8 mouse cellular contexts compared by ENCODE assay signal in the genomic region with DNA sequence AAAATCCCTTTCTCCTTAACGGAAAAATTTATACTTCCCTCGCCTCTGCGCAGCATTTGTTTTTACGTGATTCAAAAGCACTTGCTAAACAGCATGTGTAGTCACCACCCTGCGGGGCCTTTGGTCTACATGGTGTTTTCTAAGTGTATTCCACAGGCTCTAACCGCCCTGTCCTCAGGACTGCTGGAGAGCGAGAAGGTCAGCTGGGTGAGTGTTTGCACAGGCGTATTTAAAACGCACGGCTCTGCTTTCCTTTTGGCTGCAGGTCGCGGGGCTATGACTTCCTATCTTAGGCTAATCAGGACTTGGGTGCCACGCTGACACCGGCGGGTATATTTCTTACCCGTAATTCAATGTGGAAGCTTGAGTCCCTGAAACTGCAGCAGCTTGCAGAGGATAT. TPM values are rescaled to one million over a fixed set of nuclear protein-coding genes. Genes with fewer than 3 reads are reported as not detected.
DNase-seq lines count a peak whose midpoint lies in the region; ATAC-seq and TF ChIP-seq lines count a peak whose summit lies in the region.

No protein-coding gene starts in this region.

- H3K4me3 ChIP-seq in lung, embryonic 14.5 days (ENCODE audit: low read depth, low read length), result no peak overlapping the region
- H3K4me3 ChIP-seq in heart, embryonic 15.5 days, result no peak overlapping the region
- H3K4me3 ChIP-seq in liver, postnatal 0 days (ENCODE audit: low read depth, low read length), result no peak overlapping the region

- H3K27me3 ChIP-seq in lung, embryonic 14.5 days (ENCODE audit: insufficient read depth, low read length), result no peaks in the 10 kb centered on the region
- H3K27me3 ChIP-seq in heart, embryonic 15.5 days, result no peaks in the 10 kb centered on the region
- H3K27me3 ChIP-seq in liver, postnatal 0 days (ENCODE audit: insufficient read depth, low read length), result no peaks in the 10 kb centered on the region

- H3K9ac ChIP-seq in lung, embryonic 14.5 days, result no peak overlapping the region
- no peak overlapping the region for H3K9ac ChIP-seq in heart, embryonic 15.5 days
- H3K9ac ChIP-seq in liver, postnatal 0 days (replicated peaks), result no peak overlapping the region

- TF ChIP-seq EP300 in liver, postnatal 0 days (IDR thresholded peaks at IDR 0.05; ENCODE audit: low read depth), result no peak

- DNase-seq in lung, embryonic 14.5 days, result peak; percentile 10
- DNase-seq in lung, postnatal 14 days, result no peak
- no peak for DNase-seq in liver, postnatal 0 days
- peak; percentile 35 for DNase-seq in thymus, postnatal 14 days
- DNase-seq in spleen, postnatal 4 days (ENCODE audit: low spot score in 2 of 2), result no peak
- DNase-seq in cerebellum, adult 11 months, result no peak
- DNase-seq in adrenal gland, postnatal 4 days (ENCODE audit: low spot score in 2 of 2), result no peak

- no peaks in the 10 kb centered on the region for H3K36me3 ChIP-seq in lung, embryonic 14.5 days (ENCODE audit: insufficient read depth)
- H3K36me3 ChIP-seq in heart, embryonic 15.5 days, result no peaks in the 10 kb centered on the region
- no peaks in the 10 kb centered on the region for H3K36me3 ChIP-seq in liver, postnatal 0 days (replicated peaks; ENCODE audit: insufficient read depth, low read length)

- H3K4me2 ChIP-seq in lung, embryonic 14.5 days, result no peak overlapping the region
- peak overlapping the region; percentile 27 for H3K4me2 ChIP-seq in heart, embryonic 15.5 days
- peak overlapping the region; percentile 57 for H3K4me2 ChIP-seq in liver, postnatal 0 days (ENCODE audit: low read depth, low read length)

- 24% methylated on average over 16 of the region's 16 CpGs for WGBS in lung, embryonic 14.5 days
- 26% methylated on average over 16 of the region's 16 CpGs for whole genome bisulfite sequencing in heart, embryonic 15.5 days
- WGBS in liver, postnatal 0 days (ENCODE audit: insufficient replicate concordance), result 22% methylated on average over 16 of the region's 16 CpGs

- no peaks in the 10 kb centered on the region for H3K9me3 ChIP-seq in lung, embryonic 14.5 days (ENCODE audit: low read depth, low read length)
- H3K9me3 ChIP-seq in heart, embryonic 15.5 days (replicated peaks), result no peaks in the 10 kb centered on the region
- H3K9me3 ChIP-seq in liver, postnatal 0 days (ENCODE audit: low read length), result no peaks in the 10 kb centered on the region

- ATAC-seq in lung, embryonic 14.5 days (ENCODE audit: insufficient read depth), result no peak
- ATAC-seq in heart, embryonic 15.5 days (replicated peaks; ENCODE audit: insufficient number of reproducible peaks, insufficient read depth, low FRiP score, low read depth), result no peak
- ATAC-seq in liver, postnatal 0 days, result no peak

- no peak overlapping the region for H3K27ac ChIP-seq in lung, embryonic 14.5 days (ENCODE audit: low read depth)
- H3K27ac ChIP-seq in heart, embryonic 15.5 days, result no peak overlapping the region
- H3K27ac ChIP-seq in liver, postnatal 0 days (ENCODE audit: low read depth), result no peak overlapping the region

- H3K4me1 ChIP-seq in lung, embryonic 14.5 days (ENCODE audit: insufficient read depth), result no peaks in the 10 kb centered on the region
- peaks cover 4% of the 10 kb centered on the region; the same call in 1 of the 2 replicates for H3K4me1 ChIP-seq in heart, embryonic 15.5 days (replicated peaks)
- H3K4me1 ChIP-seq in liver, postnatal 0 days (ENCODE audit: insufficient read depth), result no peaks in the 10 kb centered on the region; the same call in 1 of the 2 replicates

- TF ChIP-seq CTCF in lung, embryonic 14.5 days (IDR thresholded peaks at IDR 0.05; ENCODE audit: low read depth), result no peak
- TF ChIP-seq CTCF in liver, postnatal 0 days (IDR thresholded peaks at IDR 0.05; ENCODE audit: low read depth), result no peak

RNA-seq across cellular contexts. Expression of a gene that starts 30.1 kb away (rescaled TPM):
- 2.9 and 3.4 TPM in 2 replicates for polyA plus RNA-seq in lung, embryonic 14.5 days (2014; fragmentation: Nextera tagmentation; extraction: Ambion mirVana)
- polyA plus RNA-seq in heart, embryonic 15.5 days (2015; fragmentation: Nextera tagmentation; extraction: Ambion mirVana), result 2.3 and 3.5 TPM in 2 replicates
- 0.33 and 0.56 TPM in 2 replicates for polyA plus RNA-seq in liver, postnatal 0 days (2015; fragmentation: Nextera tagmentation; extraction: Ambion mirVana)
- total RNA-seq in adrenal gland, postnatal 4 days (2021), result 10 to 100 TPM; 11.3 to 11.7 TPM

Comparison
In these comparisons a context has a peak if more than half of its experiments do, and no peak if none do; other contexts are left out.
1. DNase-seq: peak in lung, embryonic 14.5 days (single experiment) and thymus, postnatal 14 days (single experiment); none in lung, postnatal 14 days (single experiment), liver, postnatal 0 days (single experiment), spleen, postnatal 4 days (0 of 2), cerebellum, adult 11 months (single experiment) and adrenal gland, postnatal 4 days (0 of 2).